Mouse (Mus musculus) thymus, postnatal 14 days (tissue): ENCODE measurements around the gene Gpx7.
"Not testable (repeated sequence)": the region's sequence is repeated elsewhere in the genome, so short reads cannot be mapped to it uniquely, and the experiment has no call there.

Experiments
- DNase-seq: peaks from one replicate; pipeline ENCODE4 v3.0.0; 2021

The Gpx7 gene

GRCm38 (mm10) chr4:108388741-108389140 is 18.0 kb downstream of the Gpx7 start:
- DNase-seq: no peak

- peak; percentile 7 for DNase-seq
Observed at GRCm38 (mm10) chr4:108387681-108388253, 19.0 kb downstream of the Gpx7 start.

GRCm38 (mm10) chr4:108387106-108387505 is 19.7 kb downstream of the Gpx7 start:
- DNase-seq: no peak

GRCm38 (mm10) chr4:108386087-108386486 is 20.7 kb downstream of the Gpx7 start:
- no peak for DNase-seq

- DNase-seq: peak; percentile 20
Observed at GRCm38 (mm10) chr4:108383183-108383714, 23.5 kb downstream of the Gpx7 start, which contains the start of gene Shisal2a. Gene Shisal2a (minus strand): TSS chr4:108383349.

GRCm38 (mm10) chr4:108380146-108380545 is 26.6 kb downstream of the Gpx7 start:
- no peak for DNase-seq

- DNase-seq: no peak
Observed at GRCm38 (mm10) chr4:108379476-108379875, 27.3 kb downstream of the Gpx7 start.

GRCm38 (mm10) chr4:108372166-108372565 is 34.6 kb downstream of the Gpx7 start:
- no peak for DNase-seq

GRCm38 (mm10) chr4:108371421-108371820 is 35.3 kb downstream of the Gpx7 start:
- no peak for DNase-seq

GRCm38 (mm10) chr4:108370409-108370808 is 36.4 kb downstream of the Gpx7 start:
- DNase-seq: no peak

- no peak for DNase-seq
Observed at GRCm38 (mm10) chr4:108369254-108369653, 37.5 kb downstream of the Gpx7 start.

- DNase-seq: no peak
Observed at GRCm38 (mm10) chr4:108364111-108364476, 42.7 kb downstream of the Gpx7 start.

- DNase-seq: no peak
Observed at GRCm38 (mm10) chr4:108363355-108364110, 43.2 kb downstream of the Gpx7 start.

- DNase-seq: no peak
Observed at GRCm38 (mm10) chr4:108362321-108363261, 44.2 kb downstream of the Gpx7 start.

- DNase-seq: peak; percentile 64
Observed at GRCm38 (mm10) chr4:108360136-108361055, 46.4 kb downstream of the Gpx7 start.

- DNase-seq: no peak
Observed at GRCm38 (mm10) chr4:108358498-108358897, 48.3 kb downstream of the Gpx7 start.

GRCm38 (mm10) chr4:108357458-108357857 is 49.3 kb downstream of the Gpx7 start:
- DNase-seq: no peak

GRCm38 (mm10) chr4:108353591-108353990 is 53.2 kb downstream of the Gpx7 start:
- not testable (repeated sequence) for DNase-seq

- no peak for DNase-seq
Observed at GRCm38 (mm10) chr4:108350819-108351218, 55.9 kb downstream of the Gpx7 start.
